Mouse (Mus musculus) neural tube, embryonic 10.5 days (tissue): ENCODE results near the gene Spats2l.

Source experiments
- DNase-seq: peaks from one replicate; pipeline ENCODE4 v3.0.0-alpha.2; 2017; ENCODE audit warnings: low spot score; ENCODE audit errors: extremely low spot score

Gene Spats2l

GRCm38 (mm10) chr1:57774001-57774667 lies at the start of gene Spats2l:
Gene Spats2l (plus strand): TSS chr1:57774162.
- DNase-seq = peak; percentile 78

- DNase-seq = no peak
Observed at GRCm38 (mm10) chr1:57725268-57725667, 48.7 kb upstream of the Spats2l start.

- DNase-seq = no peak
Observed at GRCm38 (mm10) chr1:57735877-57736276, 38.1 kb upstream of the Spats2l start.

- no peak for DNase-seq
Observed at GRCm38 (mm10) chr1:57741740-57742139, 32.2 kb upstream of the Spats2l start.

- DNase-seq = no peak
Observed at GRCm38 (mm10) chr1:57742266-57742665, 31.7 kb upstream of the Spats2l start.

GRCm38 (mm10) chr1:57751781-57752180 lies 22.2 kb upstream of the Spats2l start:
- DNase-seq = no peak

- no peak for DNase-seq
Observed at GRCm38 (mm10) chr1:57766396-57766795, 7.6 kb upstream of the Spats2l start.

GRCm38 (mm10) chr1:57773326-57773725 lies 636 bp upstream of the Spats2l start:
- DNase-seq = no peak

GRCm38 (mm10) chr1:57774668-57775495 lies 920 bp downstream of the Spats2l start:
- DNase-seq = peak; percentile 80

- DNase-seq = peak; percentile 76
Observed at GRCm38 (mm10) chr1:57775496-57775790, 1.5 kb downstream of the Spats2l start.

- DNase-seq = no peak
Observed at GRCm38 (mm10) chr1:57776671-57777281, 2.8 kb downstream of the Spats2l start.

GRCm38 (mm10) chr1:57784300-57784699 lies 10.3 kb downstream of the Spats2l start:
- no peak for DNase-seq

GRCm38 (mm10) chr1:57789831-57790230 lies 15.9 kb downstream of the Spats2l start:
- no peak for DNase-seq

- DNase-seq = no peak
Observed at GRCm38 (mm10) chr1:57792212-57792611, 18.2 kb downstream of the Spats2l start.

- DNase-seq = no peak
Observed at GRCm38 (mm10) chr1:57795838-57796237, 21.9 kb downstream of the Spats2l start.

- no peak for DNase-seq
Observed at GRCm38 (mm10) chr1:57799398-57799797, 25.4 kb downstream of the Spats2l start.

- DNase-seq = no peak
Observed at GRCm38 (mm10) chr1:57800846-57801245, 26.9 kb downstream of the Spats2l start.

- no peak for DNase-seq
Observed at GRCm38 (mm10) chr1:57806126-57806525, 32.2 kb downstream of the Spats2l start.

- DNase-seq = no peak
Observed at GRCm38 (mm10) chr1:57807882-57808281, 33.9 kb downstream of the Spats2l start.

- DNase-seq = no peak
Observed at GRCm38 (mm10) chr1:57810221-57810620, 36.3 kb downstream of the Spats2l start.

- DNase-seq = no peak
Observed at GRCm38 (mm10) chr1:57817103-57817502, 43.1 kb downstream of the Spats2l start.

GRCm38 (mm10) chr1:57820428-57820997 lies 46.6 kb downstream of the Spats2l start:
- no peak for DNase-seq
